Mouse (Mus musculus) liver, postnatal 0 days (tissue): Measurements from ENCODE around the gene 1110017D15Rik. TPM values are rescaled to one million over a fixed set of nuclear protein-coding genes. Genes with fewer than 3 reads are reported as not detected.

ENCODE experiments used
- ATAC-seq: fragments of 200-750 bp; cut with Nextera tagmentation; 2 replicates; pipeline ENCODE4 v1.8.0; 2017; ENCODE audit warnings: mild to moderate bottlenecking, moderate library complexity
- DNase-seq: peaks from one replicate; pipeline ENCODE4 v3.0.0-alpha.2; 2016
- H3K27ac ChIP-seq: fragments of 300-500 bp; sonication (generic); 2 replicates; pipeline ENCODE4 v1.5.1; 2014; ENCODE audit warnings: antibody characterized with exemption, moderate library complexity, mild to moderate bottlenecking, low read depth
- H3K27me3 ChIP-seq: fragments of 300-500 bp; sonication (generic); 2 replicates; pipeline ENCODE4 v1.6.1; 2014; ENCODE audit warnings: low read length, control low read depth, mixed read lengths; ENCODE audit not compliant: insufficient read depth
- H3K36me3 ChIP-seq: fragments of 300-500 bp; sonication (generic); replicated peaks from 2 replicates; pipeline ENCODE4 v1.6.1; 2014; ENCODE audit warnings: mild to moderate bottlenecking, control low read depth, low read length, moderate library complexity, mixed read lengths; ENCODE audit not compliant: insufficient read depth
- H3K4me1 ChIP-seq: fragments of 300-500 bp; sonication (generic); 2 replicates; pipeline ENCODE4 v1.6.1; 2014; ENCODE audit warnings: antibody characterized with exemption, mild to moderate bottlenecking, control low read depth; ENCODE audit not compliant: insufficient read depth
- H3K4me2 ChIP-seq: fragments of 300-500 bp; sonication (generic); 2 replicates; pipeline ENCODE4 v1.6.1; 2014; ENCODE audit warnings: low read depth, mild to moderate bottlenecking, low read length, moderate library complexity, mixed read lengths
- H3K4me3 ChIP-seq: fragments of 300-500 bp; sonication (generic); 2 replicates; pipeline ENCODE4 v1.5.1; 2014; ENCODE audit warnings: low read depth, low read length
- H3K9ac ChIP-seq: fragments of 300-500 bp; sonication (generic); replicated peaks from 2 replicates; pipeline ENCODE4 v1.6.1; 2014; ENCODE audit warnings: mild to moderate bottlenecking, moderate library complexity
- H3K9me3 ChIP-seq: fragments of 300-500 bp; sonication (generic); 2 replicates; pipeline ENCODE4 v1.6.1; 2016; ENCODE audit warnings: mild to moderate bottlenecking, control low read depth, low read length, mixed read lengths
- CTCF ChIP-seq: sonication (generic); IDR thresholded peaks from 2 replicates; pipeline ENCODE4 v1.5.1; 2016; ENCODE audit warnings: antibody characterized with exemption, low read depth
- EP300 ChIP-seq: IDR thresholded peaks from 2 replicates; pipeline ENCODE4 v1.6.1; 2016; ENCODE audit warnings: antibody characterized with exemption, low read depth, mild to moderate bottlenecking
- WGBS: fragments of 180-500 bp; shearing (Covaris S2); extraction: QIAGEN DNeasy Blood & Tissue Kit; methylation state at CpG from one replicate; pipeline ENCODE4 v1.1.7; 2014; ENCODE audit not compliant: insufficient replicate concordance; 5-methylcytosine and 5-hydroxymethylcytosine counted together
- polyA plus RNA-seq: library from polyadenylated mRNA; unstranded; fragments of >200 nt; fragmentation: Nextera tagmentation; extraction: Ambion mirVana; gene quantifications from 2 replicates; pipeline ENCODE4 v1.2.1, GENCODE M21; 2015

The 1110017D15Rik gene
- polyA plus RNA-seq, 1 experiment from 2014 or later = not detected

GRCm38 (mm10) chr4:41481601-41482017 lies 35.5 kb downstream of the 1110017D15Rik start:
- H3K36me3 ChIP-seq = peaks cover 6% of the 10 kb centered on the region; the same call in 1 of the 2 replicates
- no peak overlapping the region for H3K9ac ChIP-seq
- ATAC-seq = no peak
- H3K4me2 ChIP-seq = no peak overlapping the region
- H3K27me3 ChIP-seq = no peaks in the 10 kb centered on the region
- H3K4me3 ChIP-seq = no peak overlapping the region
- H3K9me3 ChIP-seq = 0 out of 2 replicates have a peak, but pooled peaks cover 3% of the 10 kb centered on the region
- DNase-seq = no peak
- no peaks in the 10 kb centered on the region for H3K4me1 ChIP-seq
- WGBS = 76% methylated on average over 6 of the region's 6 CpGs
- no peak for TF ChIP-seq EP300
- TF ChIP-seq CTCF = no peak
- H3K27ac ChIP-seq = no peak overlapping the region

GRCm38 (mm10) chr4:41480254-41480653 lies 36.9 kb downstream of the 1110017D15Rik start:
- Histone ChIP-seq H3K27ac (no peak overlapping the region), H3K36me3 (peaks cover 6% of the 10 kb centered on the region; the same call in 1 of the 2 replicates), H3K27me3 (no peaks in the 10 kb centered on the region), H3K4me1 (no peaks in the 10 kb centered on the region), H3K9ac (no peak overlapping the region), H3K4me3 (no peak overlapping the region), H3K9me3 (no peaks in the 10 kb centered on the region), H3K4me2 (no peak overlapping the region)
- ATAC-seq (no peak), DNase-seq (no peak)
- TF ChIP-seq CTCF (no peak), EP300 (no peak)
- WGBS = 88% methylated on average over 8 of the region's 8 CpGs

GRCm38 (mm10) chr4:41479456-41479804 lies 37.7 kb downstream of the 1110017D15Rik start:
- Histone ChIP-seq H3K27ac (no peak overlapping the region), H3K9ac (no peak overlapping the region), H3K4me3 (no peak overlapping the region), H3K4me1 (no peaks in the 10 kb centered on the region), H3K9me3 (no peaks in the 10 kb centered on the region), H3K27me3 (no peaks in the 10 kb centered on the region), H3K36me3 (peaks cover 6% of the 10 kb centered on the region; the same call in 1 of the 2 replicates), H3K4me2 (no peak overlapping the region)
- DNase-seq (no peak), ATAC-seq (no peak)
- TF ChIP-seq CTCF (no peak), EP300 (no peak)
- WGBS = 63% methylated on average over 1 of the region's 1 CpGs

GRCm38 (mm10) chr4:41478751-41479455 lies 38.2 kb downstream of the 1110017D15Rik start:
- DNase-seq (no peak), ATAC-seq (no peak)
- Histone ChIP-seq H3K9me3 (no peaks in the 10 kb centered on the region), H3K4me1 (no peaks in the 10 kb centered on the region), H3K4me3 (no peak overlapping the region), H3K9ac (no peak overlapping the region), H3K36me3 (peaks cover 6% of the 10 kb centered on the region; the same call in 1 of the 2 replicates), H3K27me3 (no peaks in the 10 kb centered on the region), H3K4me2 (no peak overlapping the region), H3K27ac (no peak overlapping the region)
- 73% methylated on average over 4 of the region's 4 CpGs for WGBS
- TF ChIP-seq EP300 = no peak
- peak; percentile 26; the same call in 1 of the 2 replicates for TF ChIP-seq CTCF

GRCm38 (mm10) chr4:41477648-41478160 lies 39.4 kb downstream of the 1110017D15Rik start:
- H3K36me3 ChIP-seq = peaks cover 6% of the 10 kb centered on the region; the same call in 1 of the 2 replicates
- H3K27me3 ChIP-seq = no peaks in the 10 kb centered on the region
- H3K4me2 ChIP-seq = no peak overlapping the region
- 85% methylated on average over 9 of the region's 9 CpGs for WGBS
- H3K9me3 ChIP-seq = no peaks in the 10 kb centered on the region
- H3K27ac ChIP-seq = no peak overlapping the region
- H3K9ac ChIP-seq = no peak overlapping the region
- no peak overlapping the region for H3K4me3 ChIP-seq
- no peaks in the 10 kb centered on the region for H3K4me1 ChIP-seq
- TF ChIP-seq EP300 (no peak), CTCF (no peak)
- ATAC-seq = no peak
- no peak for DNase-seq

- H3K27ac ChIP-seq = no peak overlapping the region
- H3K4me1 ChIP-seq = no peaks in the 10 kb centered on the region
- no peak overlapping the region for H3K9ac ChIP-seq
- H3K4me3 ChIP-seq = no peak overlapping the region
- no peak for TF ChIP-seq EP300
- no peak for TF ChIP-seq CTCF
- no peaks in the 10 kb centered on the region for H3K9me3 ChIP-seq
- no peak overlapping the region for H3K4me2 ChIP-seq
- H3K27me3 ChIP-seq = no peaks in the 10 kb centered on the region
- ATAC-seq = no peak
- H3K36me3 ChIP-seq = no peaks in the 10 kb centered on the region
- DNase-seq = no peak
- 79% methylated on average over 1 of the region's 1 CpGs for WGBS
Measured at GRCm38 (mm10) chr4:41471384-41471689, 45.8 kb downstream of the 1110017D15Rik start.
